Mouse (Mus musculus) monocyte, adult 5-6 weeks (primary cell): ENCODE results near the gene Klc2. TPM values are rescaled to one million over a fixed set of nuclear protein-coding genes. Genes with fewer than 3 reads are reported as not detected.

Source experiments
- ATAC-seq: fragments of 153-309, 156-312 bp; replicated peaks from 2 replicates; pipeline ENCODE4 v1.8.0; 2017; ENCODE audit warnings: mild to moderate bottlenecking; ENCODE audit not compliant: low TSS enrichment, insufficient number of reproducible peaks, severe bottlenecking, poor library complexity, low FRiP score
- total RNA-seq: library from RNA; stranded (forward); fragments of 200-1000, 200-491, 200-594 nt; gene quantifications from 3 replicates; pipeline ENCODE4 v1.2.3, GENCODE M21; 2017

The Klc2 gene
- total RNA-seq, 1 experiment from 2014 or later: 9.2 TPM

DNA sequence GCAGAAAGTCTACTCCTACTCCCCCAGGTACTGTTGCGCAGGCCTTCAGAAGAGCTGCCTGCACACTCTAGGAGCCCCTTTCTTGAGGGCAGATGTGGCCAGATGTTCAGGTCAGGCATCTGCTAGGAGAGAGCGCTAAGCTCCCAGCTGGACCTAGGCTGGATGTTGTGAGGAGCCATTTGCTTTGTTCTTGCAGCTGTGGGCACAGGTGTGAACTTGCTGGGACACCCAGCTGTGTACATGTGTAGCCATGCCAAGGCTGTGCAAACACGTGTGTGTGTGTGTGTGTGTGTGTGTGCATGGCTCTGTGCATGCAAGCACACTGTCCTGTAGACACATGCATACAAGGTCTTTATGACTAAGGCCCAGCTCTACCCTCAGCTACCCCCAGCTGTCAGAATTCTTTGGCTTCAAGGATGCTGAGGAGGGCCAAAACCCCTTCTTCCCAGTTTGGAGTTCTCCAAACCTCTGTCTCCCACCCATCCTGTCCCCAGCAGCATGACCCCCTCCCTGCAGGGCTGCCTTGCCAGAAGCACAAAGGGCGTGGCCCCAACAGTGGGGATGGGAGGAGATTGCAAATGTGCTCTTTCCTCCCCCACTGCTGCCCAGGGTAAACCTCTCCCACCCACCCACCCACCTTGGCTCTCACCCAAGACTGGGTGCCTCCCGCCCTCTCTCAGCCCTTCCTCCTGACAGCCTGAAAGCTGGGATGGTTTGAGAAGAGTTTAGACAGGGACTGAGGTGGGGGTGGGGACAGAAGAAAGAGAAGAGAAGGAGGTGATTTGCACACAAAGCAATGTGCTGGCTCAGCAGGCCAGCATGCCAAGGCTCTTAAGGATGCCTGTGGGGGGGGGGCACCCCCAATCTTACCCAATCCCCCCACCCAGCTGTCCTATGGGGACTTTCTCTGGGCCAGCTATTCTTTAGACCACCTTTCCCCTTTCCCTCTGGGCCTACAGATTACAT is 57.7 kb downstream of the Klc2 start:
- no peak for ATAC-seq

DNA sequence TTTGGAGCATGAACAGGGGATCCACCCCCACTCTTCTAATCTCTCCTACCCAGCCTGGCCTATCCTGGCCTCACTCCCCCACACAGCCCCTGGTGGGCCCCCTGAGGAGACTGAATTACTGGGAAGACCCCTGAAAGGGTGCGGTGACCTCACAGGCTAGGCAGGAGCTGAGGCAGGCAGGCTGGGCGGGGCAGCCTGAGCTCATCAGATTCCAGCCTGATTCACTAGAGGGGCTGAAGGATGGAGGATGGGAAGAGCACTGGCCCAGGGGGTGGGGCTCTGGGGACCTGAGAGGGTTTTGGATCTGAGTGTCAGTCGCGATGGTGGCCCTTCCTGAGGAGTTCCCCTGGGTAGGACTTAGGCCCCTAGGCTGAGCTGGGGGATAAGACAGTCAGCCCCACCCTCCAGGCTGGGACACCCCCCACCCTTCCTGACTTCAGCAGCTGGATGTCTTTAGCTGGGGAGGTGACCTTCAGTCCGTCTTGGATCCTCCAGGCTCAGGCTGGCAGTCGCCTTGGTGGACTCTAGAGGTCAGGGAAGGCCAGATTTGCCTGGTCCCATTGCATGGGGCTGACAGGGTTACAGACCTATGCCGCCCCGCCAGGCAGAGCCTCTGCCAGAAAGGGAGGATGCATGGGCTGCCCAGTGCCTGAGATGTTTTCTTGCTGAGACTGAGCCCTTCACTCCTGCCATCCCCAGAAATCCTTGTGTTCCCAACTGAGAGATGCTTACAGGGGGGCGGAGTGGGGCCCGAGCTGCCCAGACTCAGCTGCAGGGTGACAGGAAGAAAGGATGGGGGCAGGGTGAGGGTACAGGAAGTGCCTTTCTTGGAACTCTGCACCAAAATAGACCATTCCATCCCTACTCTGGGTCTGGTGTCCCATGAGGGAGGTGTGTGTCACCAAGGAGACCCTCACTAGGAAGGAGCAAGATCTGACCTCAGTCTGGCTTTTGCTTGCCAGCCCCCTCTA is 59.3 kb downstream of the Klc2 start:
- no peak for ATAC-seq

DNA sequence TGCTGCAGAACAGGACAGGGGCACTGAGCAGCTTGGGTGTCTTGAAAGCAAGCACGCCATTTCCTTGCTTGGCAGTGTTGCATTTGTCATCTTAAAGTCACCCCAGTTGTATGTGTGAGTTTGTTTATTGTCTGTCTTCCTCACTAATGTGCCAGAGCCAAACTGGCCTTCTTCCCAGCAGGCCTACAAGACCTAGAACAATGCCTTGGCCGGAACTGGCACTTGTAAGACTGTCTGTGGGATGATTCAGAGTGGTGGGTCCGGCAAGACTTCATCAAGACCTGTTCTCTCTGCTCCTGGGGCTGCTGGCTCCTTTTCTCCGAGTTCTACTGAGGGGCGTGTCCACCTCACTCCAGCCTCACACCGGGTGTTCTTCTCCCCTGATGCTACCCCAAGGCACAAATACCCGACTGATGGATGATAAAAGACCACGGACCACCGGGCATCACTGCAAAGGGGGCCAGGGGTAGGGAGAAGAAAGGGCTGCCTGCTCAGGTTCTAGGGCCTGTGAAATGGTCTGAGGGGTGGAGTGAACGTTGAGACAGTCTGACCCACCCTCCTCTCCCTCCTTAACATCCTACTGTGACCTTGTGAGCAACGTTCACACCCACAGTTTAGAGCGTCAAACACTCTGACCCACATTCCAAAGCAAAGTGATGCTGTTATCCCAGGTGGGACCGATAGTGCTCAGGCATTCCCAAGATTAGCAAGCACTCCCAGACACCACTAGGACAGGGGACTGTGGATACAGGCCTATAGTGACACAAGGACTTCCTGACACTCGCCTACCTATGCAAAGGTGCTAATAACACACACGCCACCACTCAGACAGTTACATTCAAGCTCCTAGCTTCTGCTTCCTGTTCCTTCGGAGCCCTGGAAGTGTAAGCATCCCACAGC is 60.2 kb downstream of the Klc2 start:
- no peak for ATAC-seq

Other genes starting within 250 kb of the Klc2 start
- 0.10 to 1.7 TPM in 2 of 3 replicates, not detected in the other for gene Actn3, start 240.7 kb downstream of the Klc2 start, total RNA-seq
- 5.2 to 12.4 TPM (median 10.3 TPM) in 3 replicates for gene Zdhhc24, start 239.9 kb downstream of the Klc2 start, total RNA-seq
- gene Bbs1, start 211.9 kb downstream of the Klc2 start, total RNA-seq: 0.29 TPM in 1 of 3 replicates, not detected in the others
- gene Dpp3, start 190.3 kb downstream of the Klc2 start, total RNA-seq: 38.4 to 56.8 TPM (median 49.0 TPM) in 3 replicates
- not detected in 3 replicates for gene Peli3, start 175.4 kb downstream of the Klc2 start, total RNA-seq
- gene Mrpl11, start 156.4 kb downstream of the Klc2 start, total RNA-seq: 17.6 to 27.9 TPM (median 17.8 TPM) in 3 replicates
- gene Npas4, start 128.2 kb downstream of the Klc2 start, total RNA-seq: not detected in 3 replicates
- 0.97 TPM in 1 of 3 replicates, not detected in the others for gene Slc29a2, start 94.7 kb downstream of the Klc2 start, total RNA-seq
- 5.1 to 6.9 TPM in 2 of 3 replicates, not detected in the other for gene B4gat1, start 79.7 kb downstream of the Klc2 start, total RNA-seq
- gene AC124502.3, start 79.7 kb downstream of the Klc2 start, total RNA-seq: 4.3 TPM in 1 of 3 replicates, not detected in the others
- 16.6 to 60.3 TPM (median 46.3 TPM) in 3 replicates for gene Brms1, start 77.2 kb downstream of the Klc2 start, total RNA-seq
- 0.19 to 0.68 TPM (median 0.21 TPM) in 3 replicates for gene Rin1, start 68.1 kb downstream of the Klc2 start, total RNA-seq
- not detected in 3 replicates for gene Cd248, start 50.5 kb downstream of the Klc2 start, total RNA-seq
- 0.67 to 7.8 TPM (median 3.3 TPM) in 3 replicates for gene Tmem151a, start 33.0 kb downstream of the Klc2 start, total RNA-seq
- gene Yif1a, start 30.0 kb downstream of the Klc2 start, total RNA-seq: 10.4 to 13.3 TPM (median 10.5 TPM) in 3 replicates
- 0.32 TPM in 1 of 3 replicates, not detected in the others for gene Cnih2, start 20.0 kb downstream of the Klc2 start, total RNA-seq
- 87.3 to 123 TPM (median 101 TPM) in 3 replicates for gene Rab1b, start 11.5 kb downstream of the Klc2 start, total RNA-seq
- gene Pacs1, start 154.6 kb upstream of the Klc2 start, total RNA-seq: 11.1 to 32.0 TPM (median 19.2 TPM) in 3 replicates
- 229 to 250 TPM (median 247 TPM) in 3 replicates for gene Sf3b2, start 176.9 kb upstream of the Klc2 start, total RNA-seq
- gene Gal3st3, start 179.8 kb upstream of the Klc2 start, total RNA-seq: not detected in 3 replicates
- gene Catsper1, start 217.2 kb upstream of the Klc2 start, total RNA-seq: not detected in 3 replicates
- gene Cst6, start 231.0 kb upstream of the Klc2 start, total RNA-seq: 1.1 TPM in 1 of 3 replicates, not detected in the others
- 29.9 to 38.8 TPM (median 33.8 TPM) in 3 replicates for gene Eif1ad, start 248.2 kb upstream of the Klc2 start, total RNA-seq
- gene Banf1, start 248.6 kb upstream of the Klc2 start, total RNA-seq: 9.9 to 29.1 TPM (median 22.3 TPM) in 3 replicates